Mouse (Mus musculus) forebrain, embryonic 12.5 days (tissue): ENCODE data around the gene Mrpl53. TPM values are rescaled to one million over a fixed set of nuclear protein-coding genes. Genes with fewer than 3 reads are reported as not detected.

Source experiments
- ATAC-seq: fragments of 200-750 bp; cut with Nextera tagmentation; 2 replicates; pipeline ENCODE4 v1.8.0; 2017; ENCODE audit warnings: moderate TSS enrichment; ENCODE audit not compliant: low FRiP score
- H3K27ac ChIP-seq: fragments of 300-500 bp; sonication (generic); 2 replicates; pipeline ENCODE4 v1.5.1; 2016; ENCODE audit warnings: mild to moderate bottlenecking
- H3K27me3 ChIP-seq: fragments of 300-500 bp; sonication (generic); 2 replicates; pipeline ENCODE4 v1.6.1; 2016; ENCODE audit warnings: mild to moderate bottlenecking
- H3K36me3 ChIP-seq: fragments of 300-500 bp; sonication (generic); replicated peaks from 2 replicates; pipeline ENCODE4 v1.6.1; 2016; ENCODE audit warnings: mild to moderate bottlenecking
- H3K4me1 ChIP-seq: fragments of 300-500 bp; sonication (generic); 2 replicates; pipeline ENCODE4 v1.6.1; 2016
- H3K4me2 ChIP-seq: fragments of 300-500 bp; sonication (generic); 2 replicates; pipeline ENCODE4 v1.6.1; 2016; ENCODE audit warnings: mild to moderate bottlenecking, moderate library complexity
- H3K4me3 ChIP-seq: fragments of 300-500 bp; sonication (generic); replicated peaks from 2 replicates; pipeline ENCODE4 v1.5.1; 2016; ENCODE audit warnings: mild to moderate bottlenecking
- H3K9ac ChIP-seq: fragments of 300-500 bp; sonication (generic); 2 replicates; pipeline ENCODE4 v1.6.1; 2016; ENCODE audit warnings: mild to moderate bottlenecking
- H3K9me3 ChIP-seq: fragments of 300-500 bp; sonication (generic); 2 replicates; pipeline ENCODE4 v1.6.1; 2016
- WGBS: fragments of 180-500 bp; shearing (Covaris S2); methylation state at CpG from one replicate; pipeline ENCODE4 v1.1.7; 2016; 5-methylcytosine and 5-hydroxymethylcytosine counted together
- polyA plus RNA-seq: library from polyadenylated mRNA; unstranded; fragments of >200 nt; fragmentation: Nextera tagmentation; extraction: Ambion mirVana; gene quantifications from 2 replicates; pipeline ENCODE4 v1.2.1, GENCODE M21; 2016

Gene Mrpl53
- polyA plus RNA-seq, 1 experiment from 2014 or later: 117 TPM

DNA sequence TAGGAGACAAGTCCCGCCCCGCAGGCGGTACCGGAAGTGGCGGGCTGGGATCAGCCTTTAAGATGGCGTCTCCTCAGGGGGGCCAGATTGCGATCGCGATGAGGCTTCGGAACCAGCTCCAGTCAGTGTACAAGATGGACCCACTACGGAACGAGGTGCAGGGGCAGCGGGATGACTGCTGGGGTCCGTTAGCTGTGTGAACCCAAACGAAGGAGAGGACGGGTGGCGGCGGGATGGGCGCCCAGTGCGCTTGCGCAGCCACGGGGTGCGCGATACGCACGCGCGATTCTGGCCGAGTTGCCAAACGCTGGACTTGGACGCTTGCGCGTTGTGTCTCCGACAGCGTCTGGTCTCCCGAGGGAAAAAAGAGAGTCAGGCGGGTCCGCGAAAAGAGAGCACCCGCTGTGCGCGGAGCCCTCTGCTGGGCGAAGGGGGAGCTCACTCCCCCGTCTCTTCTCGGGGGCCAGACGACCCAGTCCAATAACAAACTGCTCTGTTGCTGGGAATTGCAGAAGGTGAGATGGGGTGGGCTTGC lies 30.4 kb upstream of the Mrpl53 start:
- Histone ChIP-seq H3K4me2 (peak overlapping the region; percentile 98), H3K27me3 (peaks cover 56% of the 10 kb centered on the region), H3K36me3 (peaks cover 30% of the 10 kb centered on the region), H3K4me3 (peak overlapping the region; percentile 77), H3K27ac (peak overlapping the region; percentile 88), H3K9me3 (no peaks in the 10 kb centered on the region), H3K4me1 (peaks cover 20% of the 10 kb centered on the region), H3K9ac (peak overlapping the region; percentile 81)
- ATAC-seq: peak; percentile 93
- WGBS: under 1% methylated on average over 46 of the region's 46 CpGs

DNA sequence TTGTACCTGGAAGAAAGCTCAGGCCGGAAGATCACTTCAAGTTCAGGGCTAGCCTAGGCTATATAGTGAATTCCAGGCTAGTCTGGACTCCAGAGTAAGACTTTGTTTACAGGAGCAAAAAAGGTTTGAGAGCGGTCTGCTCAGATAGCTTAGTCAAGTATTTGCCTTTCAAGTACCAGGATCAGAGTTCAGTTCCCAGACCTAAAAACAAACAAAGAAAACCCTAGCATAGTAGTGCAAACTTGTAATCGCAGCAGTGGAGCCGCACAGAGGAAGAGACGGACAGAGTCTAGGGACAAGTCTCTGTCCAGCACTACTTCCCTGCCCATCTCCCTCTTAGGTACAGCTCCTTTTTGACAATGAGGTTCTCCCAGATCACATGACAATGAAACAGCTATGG lies 28.6 kb upstream of the Mrpl53 start:
- Histone ChIP-seq H3K4me2 (no peak overlapping the region), H3K27ac (no peak overlapping the region), H3K27me3 (peaks cover 56% of the 10 kb centered on the region), H3K9me3 (no peaks in the 10 kb centered on the region), H3K4me1 (peaks cover 20% of the 10 kb centered on the region), H3K9ac (no peak overlapping the region), H3K4me3 (no peak overlapping the region), H3K36me3 (peaks cover 30% of the 10 kb centered on the region)
- no peak for ATAC-seq
- 95% methylated on average over 5 of the region's 5 CpGs for WGBS

DNA sequence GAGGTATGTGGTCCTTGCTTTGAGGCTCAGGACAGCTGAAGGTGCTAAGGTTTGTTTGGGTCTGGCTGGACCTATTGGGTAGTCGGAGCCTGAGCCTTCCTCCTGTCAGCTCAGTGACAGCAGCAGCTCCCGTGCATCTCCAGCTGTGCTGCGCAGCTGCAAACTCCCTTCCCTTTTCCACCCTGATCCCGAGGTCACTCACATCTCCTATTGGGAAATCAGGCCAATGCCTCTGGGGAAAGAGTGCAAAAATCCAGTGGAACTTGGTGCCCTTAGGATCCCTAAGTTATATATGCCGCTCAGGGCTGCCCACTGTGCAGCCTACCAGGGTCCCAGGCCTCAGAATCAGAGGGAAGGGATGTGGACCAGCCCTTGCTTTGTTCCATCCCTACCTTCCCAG lies 25.3 kb upstream of the Mrpl53 start:
- H3K4me3 ChIP-seq: no peak overlapping the region
- H3K4me2 ChIP-seq: no peak overlapping the region
- H3K4me1 ChIP-seq: peaks cover 26% of the 10 kb centered on the region
- H3K9ac ChIP-seq: no peak overlapping the region
- no peak for ATAC-seq
- no peak overlapping the region for H3K27ac ChIP-seq
- peaks cover 66% of the 10 kb centered on the region for H3K27me3 ChIP-seq
- H3K9me3 ChIP-seq: no peaks in the 10 kb centered on the region
- H3K36me3 ChIP-seq: peaks cover 30% of the 10 kb centered on the region
- 8% methylated on average over 5 of the region's 5 CpGs for WGBS

DNA sequence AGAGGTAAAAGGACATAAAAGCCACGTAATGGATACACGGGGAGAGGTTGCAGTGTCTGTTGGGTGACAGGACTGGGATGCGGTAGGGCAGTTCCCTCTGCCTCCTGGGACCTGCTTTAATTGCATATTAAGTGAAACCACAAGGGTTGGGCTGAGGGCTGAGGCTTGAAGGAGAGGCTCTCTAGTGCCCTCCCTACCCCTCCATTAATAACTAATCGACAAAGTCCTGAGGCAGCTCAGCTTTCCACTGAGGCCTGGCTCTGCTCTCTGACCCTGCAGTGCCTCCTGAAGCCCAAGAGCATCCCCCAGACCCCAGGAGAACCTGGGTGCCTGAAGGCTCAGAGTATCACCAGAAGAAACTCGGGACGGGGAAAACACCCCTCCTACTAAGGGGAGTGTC lies 24.4 kb upstream of the Mrpl53 start:
- H3K27ac ChIP-seq: no peak overlapping the region
- H3K36me3 ChIP-seq: peaks cover 30% of the 10 kb centered on the region
- no peak overlapping the region for H3K9ac ChIP-seq
- no peak overlapping the region for H3K4me2 ChIP-seq
- ATAC-seq: no peak
- peaks cover 19% of the 10 kb centered on the region for H3K4me1 ChIP-seq
- 4% methylated on average over 6 of the region's 6 CpGs for WGBS
- H3K9me3 ChIP-seq: no peaks in the 10 kb centered on the region
- H3K27me3 ChIP-seq: peaks cover 76% of the 10 kb centered on the region
- no peak overlapping the region for H3K4me3 ChIP-seq

DNA sequence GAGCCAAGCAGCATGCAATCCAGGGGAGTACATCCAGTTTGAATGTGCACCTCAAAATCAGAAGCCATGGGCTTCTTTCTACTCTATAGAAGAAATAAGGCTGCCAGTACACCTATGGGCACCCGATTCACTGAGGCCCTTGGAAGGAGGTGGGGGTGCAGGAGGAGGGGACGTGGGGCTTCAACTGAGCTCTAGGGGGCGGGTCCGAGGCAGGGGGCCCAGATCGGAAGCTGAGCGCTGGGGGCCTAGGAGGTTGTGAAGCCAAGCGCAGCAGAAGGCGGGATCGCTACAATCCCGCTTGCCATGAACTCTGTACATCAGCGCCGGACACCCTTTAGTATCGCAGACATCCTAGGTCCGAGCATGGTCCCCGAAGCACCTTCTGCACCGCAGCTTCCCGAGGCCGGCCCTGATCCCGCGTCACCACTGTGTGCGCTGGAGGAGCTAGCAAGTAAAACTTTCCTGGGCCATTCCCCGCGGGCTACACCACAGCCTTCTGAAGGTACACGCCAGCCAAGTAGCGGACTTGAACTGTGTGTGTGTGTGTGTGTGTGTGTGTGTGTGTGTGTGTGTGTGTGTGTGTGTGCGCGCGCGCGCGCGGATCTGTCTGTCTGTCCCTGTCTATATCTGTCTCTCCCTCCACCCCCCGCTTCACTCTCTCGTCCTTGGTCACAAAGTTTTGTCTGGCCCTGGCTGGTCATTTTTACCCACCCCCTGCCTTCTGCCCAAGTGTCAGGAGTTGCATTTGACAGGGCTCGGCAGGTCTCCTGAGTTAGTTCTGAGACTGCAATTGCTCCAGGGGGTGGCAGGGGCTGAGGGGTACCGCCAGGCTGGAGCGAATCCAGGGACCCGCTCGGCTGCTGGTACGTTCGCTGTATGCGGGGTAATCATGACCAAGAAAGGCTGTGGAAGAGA lies 22.5 kb upstream of the Mrpl53 start, which contains the start of gene Lbx2:
TSS of gene Lbx2 (plus strand) at position 247 of the 915 bp plus-strand sequence.
- Histone ChIP-seq H3K4me1 (peaks cover 13% of the 10 kb centered on the region), H3K9ac (no peak within 1 kb of the TSS), H3K4me2 (no peak within 1 kb of the TSS; the same call in 1 of the 2 replicates), H3K27me3 (peaks cover 93% of the 10 kb centered on the region), H3K27ac (no peak within 1 kb of the TSS), H3K36me3 (peaks cover 11% of the 10 kb centered on the region), H3K9me3 (no peaks in the 10 kb centered on the region), H3K4me3 (peak within 1 kb of the TSS; percentile 7; the same call in 1 of the 2 replicates)
- ATAC-seq: no peak
- 1% methylated on average over 29 of the region's 42 CpGs for WGBS

DNA sequence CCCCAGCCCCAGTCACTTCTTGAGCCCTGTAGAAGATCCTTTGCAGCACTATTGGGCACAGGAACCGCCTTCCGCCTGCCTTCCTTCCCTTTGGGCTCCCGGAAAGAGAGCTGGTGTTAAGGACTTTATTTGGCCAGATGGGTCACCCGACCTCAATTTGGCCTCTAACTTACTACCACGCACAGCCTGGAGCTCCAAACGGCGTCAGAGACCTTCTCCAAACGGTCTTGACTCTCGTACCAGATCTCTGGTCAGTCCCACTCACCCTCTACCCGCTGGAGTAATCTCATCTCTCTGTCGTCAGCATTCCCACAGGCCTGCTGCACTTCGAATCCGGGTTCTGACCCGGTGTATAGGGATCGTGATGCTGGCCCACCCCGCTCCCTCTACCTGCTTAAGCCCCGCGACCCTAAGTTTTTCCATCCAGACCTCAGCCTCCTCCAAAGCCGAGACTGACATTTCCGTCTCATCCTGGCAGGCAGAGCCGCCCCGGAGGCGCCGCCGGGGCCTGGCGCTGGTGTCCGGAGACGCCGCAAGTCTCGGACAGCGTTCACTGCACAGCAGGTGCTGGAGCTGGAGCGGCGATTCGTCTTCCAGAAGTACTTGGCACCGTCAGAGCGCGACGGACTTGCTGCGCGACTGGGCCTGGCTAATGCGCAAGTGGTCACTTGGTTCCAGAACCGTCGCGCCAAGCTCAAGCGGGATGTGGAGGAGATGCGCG lies 21.5 kb upstream of the Mrpl53 start:
- 1% methylated on average over 47 of the region's 47 CpGs for WGBS
- Histone ChIP-seq H3K4me3 (peak overlapping the region; percentile 7), H3K27me3 (peaks cover 96% of the 10 kb centered on the region), H3K36me3 (peaks cover 3% of the 10 kb centered on the region), H3K9me3 (no peaks in the 10 kb centered on the region), H3K4me2 (peak overlapping the region; percentile 21; the same call in 1 of the 2 replicates), H3K27ac (no peak overlapping the region), H3K4me1 (peaks cover 13% of the 10 kb centered on the region), H3K9ac (no peak overlapping the region)
- no peak for ATAC-seq

DNA sequence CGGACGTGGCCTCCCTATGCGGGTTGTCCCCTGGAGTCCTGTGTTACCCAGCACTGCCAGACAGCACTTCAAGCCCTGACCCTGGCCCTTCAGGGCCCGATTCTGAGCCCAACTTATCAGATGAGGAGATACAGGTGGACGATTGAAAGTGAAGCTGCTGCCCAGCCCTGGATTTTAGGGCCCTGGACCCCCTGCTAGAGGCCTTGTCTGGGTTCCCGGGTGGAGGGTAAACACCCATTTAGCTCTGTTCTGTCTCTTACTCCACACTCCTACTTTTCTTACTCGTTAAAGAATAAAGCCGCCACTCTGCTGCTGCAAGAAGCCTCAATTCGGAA lies 20.9 kb upstream of the Mrpl53 start:
- no peak for ATAC-seq
- no peak overlapping the region for H3K9ac ChIP-seq
- H3K36me3 ChIP-seq: no peaks in the 10 kb centered on the region
- peaks cover 13% of the 10 kb centered on the region for H3K4me1 ChIP-seq
- H3K4me3 ChIP-seq: no peak overlapping the region
- WGBS: 3% methylated on average over 9 of the region's 9 CpGs
- H3K4me2 ChIP-seq: peak overlapping the region; percentile 21; the same call in 1 of the 2 replicates
- H3K27me3 ChIP-seq: peaks cover 96% of the 10 kb centered on the region
- H3K27ac ChIP-seq: no peak overlapping the region
- no peaks in the 10 kb centered on the region for H3K9me3 ChIP-seq

DNA sequence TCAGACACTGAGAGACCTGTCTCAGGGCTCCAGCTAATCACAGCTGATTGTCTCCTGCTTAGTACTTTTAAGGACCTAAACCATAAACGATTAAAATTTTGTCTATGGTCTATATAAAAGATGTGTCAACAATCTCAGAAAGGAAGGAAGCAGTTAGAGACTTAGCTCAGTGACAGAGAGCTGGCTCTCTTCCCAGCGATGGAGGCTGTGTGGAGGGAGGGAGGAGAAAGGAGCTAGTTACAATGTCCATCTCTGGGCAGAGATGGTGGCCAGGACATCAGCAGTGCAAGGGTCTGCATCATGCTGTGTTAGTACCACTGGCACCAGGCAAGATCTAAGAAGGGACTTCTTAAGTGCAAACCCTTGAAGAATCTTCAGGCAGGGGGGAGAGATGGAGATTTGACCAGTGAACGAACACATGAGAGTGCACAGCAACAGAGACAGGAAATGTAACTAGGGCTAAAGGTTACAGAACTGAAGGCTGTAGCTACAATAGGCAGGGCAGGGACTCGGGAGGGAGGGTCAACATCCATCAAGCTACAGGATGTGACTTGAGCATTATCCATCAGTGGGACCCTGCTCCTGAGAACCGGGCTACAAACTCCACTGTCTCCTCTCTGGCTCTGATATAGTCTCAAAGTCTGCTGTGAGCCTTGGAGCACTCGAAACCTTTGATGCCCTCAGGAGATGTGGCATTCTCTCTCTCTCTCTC lies 16.3 kb upstream of the Mrpl53 start:
- Histone ChIP-seq H3K27ac (no peak overlapping the region), H3K36me3 (no peaks in the 10 kb centered on the region), H3K4me3 (no peak overlapping the region), H3K9ac (no peak overlapping the region), H3K4me1 (peaks cover 4% of the 10 kb centered on the region; the same call in 1 of the 2 replicates), H3K4me2 (no peak overlapping the region), H3K9me3 (no peaks in the 10 kb centered on the region), H3K27me3 (peaks cover 71% of the 10 kb centered on the region)
- 53% methylated on average over 6 of the region's 6 CpGs for WGBS
- no peak for ATAC-seq

DNA sequence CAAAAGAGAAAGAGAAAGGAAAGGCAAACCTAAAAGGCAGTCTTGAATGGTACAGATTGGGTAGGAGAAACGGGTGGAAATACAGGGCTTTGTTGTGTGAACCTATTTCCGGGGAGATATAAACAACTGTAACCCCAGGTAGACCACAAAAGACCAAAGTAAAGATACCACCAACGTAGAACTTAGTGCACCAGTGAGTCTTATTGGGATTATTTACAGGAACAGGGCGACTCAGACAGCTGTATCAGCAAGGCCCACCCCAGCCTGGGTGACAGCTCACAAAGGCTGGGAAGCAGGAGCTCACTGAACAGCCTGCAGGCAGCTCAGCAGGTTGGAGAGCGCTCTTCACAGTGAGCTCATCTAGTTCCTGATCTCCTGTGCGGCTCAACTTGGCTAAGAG lies 12.9 kb upstream of the Mrpl53 start:
- WGBS: 50% methylated on average over 6 of the region's 6 CpGs
- no peak overlapping the region for H3K27ac ChIP-seq
- peaks cover 50% of the 10 kb centered on the region for H3K27me3 ChIP-seq
- H3K9me3 ChIP-seq: no peaks in the 10 kb centered on the region
- H3K9ac ChIP-seq: no peak overlapping the region
- H3K4me3 ChIP-seq: no peak overlapping the region
- ATAC-seq: no peak
- H3K4me2 ChIP-seq: no peak overlapping the region
- H3K36me3 ChIP-seq: no peaks in the 10 kb centered on the region
- peaks cover 3% of the 10 kb centered on the region; the same call in 1 of the 2 replicates for H3K4me1 ChIP-seq

DNA sequence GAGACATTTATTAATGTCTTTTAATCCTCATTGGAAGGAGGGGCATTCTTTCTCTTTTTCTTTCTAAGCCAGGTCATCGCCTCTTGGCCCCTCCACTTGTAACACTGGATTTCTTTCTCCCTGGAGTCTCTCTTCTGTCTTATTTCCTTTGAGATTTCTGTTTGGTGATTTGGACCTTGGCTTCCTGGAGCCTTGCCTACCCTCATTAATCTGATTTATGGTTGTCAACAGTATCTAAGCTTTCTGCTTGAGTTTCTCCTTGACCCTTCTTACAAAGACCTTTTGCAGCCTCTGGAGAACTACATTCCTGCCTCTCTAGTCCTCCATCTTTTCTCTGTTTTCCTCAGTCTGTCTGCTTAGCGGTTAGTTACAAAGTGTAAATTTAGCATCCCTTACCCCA lies 10.4 kb upstream of the Mrpl53 start:
- Histone ChIP-seq H3K4me3 (no peak overlapping the region), H3K4me2 (no peak overlapping the region), H3K9me3 (no peaks in the 10 kb centered on the region), H3K4me1 (peaks cover 20% of the 10 kb centered on the region), H3K9ac (no peak overlapping the region), H3K36me3 (no peaks in the 10 kb centered on the region), H3K27ac (no peak overlapping the region), H3K27me3 (peaks cover 41% of the 10 kb centered on the region)
- ATAC-seq: no peak
- WGBS: 78% methylated on average over 2 of the region's 2 CpGs

DNA sequence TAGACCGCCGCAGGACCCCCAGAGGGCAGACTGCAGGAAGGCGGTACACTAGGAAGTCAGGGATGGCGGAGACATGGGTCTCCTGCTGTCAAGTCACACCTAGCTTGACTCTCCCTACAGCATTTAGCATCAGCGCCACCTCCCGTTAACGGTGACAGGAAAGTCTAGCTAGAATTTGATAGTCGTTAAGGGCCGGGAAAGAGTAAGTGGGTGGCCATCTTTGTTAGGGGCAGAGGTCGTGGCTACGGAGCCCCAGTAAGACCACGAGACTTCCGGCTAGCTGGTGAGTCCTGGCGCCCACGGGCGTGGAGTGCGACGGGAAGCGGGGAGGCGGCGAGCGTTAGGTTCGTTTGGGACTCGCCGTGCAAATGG lies 7.5 kb upstream of the Mrpl53 start, which contains the start of the genes Ccdc142 and Gm42688:
TSS of gene Ccdc142 (plus strand) at position 286 of the 372 bp plus-strand sequence.
TSS of gene Gm42688 (plus strand) at position 302 of the 372 bp plus-strand sequence.
- H3K4me3 ChIP-seq: peak within 1 kb of the TSS; percentile 77
- WGBS: under 1% methylated on average over 25 of the region's 25 CpGs

More for the DNA sequence above, 7.5 kb upstream of the Mrpl53 start, which contains the start of the genes Ccdc142 and Gm42688:
- Histone ChIP-seq H3K4me2 (peak within 1 kb of the TSS; percentile 94), H3K9me3 (no peaks in the 10 kb centered on the region), H3K36me3 (no peaks in the 10 kb centered on the region), H3K27ac (peak within 1 kb of the TSS; percentile 64), H3K4me1 (peaks cover 21% of the 10 kb centered on the region), H3K9ac (peak within 1 kb of the TSS; percentile 69), H3K27me3 (peaks cover 29% of the 10 kb centered on the region)
- ATAC-seq: peak; percentile 85
